Mouse (Mus musculus): ENCODE measurements around the gene Ube2n. TPM values are rescaled to one million over a fixed set of nuclear protein-coding genes. Genes with fewer than 3 reads are reported as not detected.
A peak's percentile ranks its signal among the peaks of the same experiment; 100 is the strongest.

Ube2n gene
- polyA plus RNA-seq, 1 experiment from 2014 or later, result 132 TPM

DNA sequence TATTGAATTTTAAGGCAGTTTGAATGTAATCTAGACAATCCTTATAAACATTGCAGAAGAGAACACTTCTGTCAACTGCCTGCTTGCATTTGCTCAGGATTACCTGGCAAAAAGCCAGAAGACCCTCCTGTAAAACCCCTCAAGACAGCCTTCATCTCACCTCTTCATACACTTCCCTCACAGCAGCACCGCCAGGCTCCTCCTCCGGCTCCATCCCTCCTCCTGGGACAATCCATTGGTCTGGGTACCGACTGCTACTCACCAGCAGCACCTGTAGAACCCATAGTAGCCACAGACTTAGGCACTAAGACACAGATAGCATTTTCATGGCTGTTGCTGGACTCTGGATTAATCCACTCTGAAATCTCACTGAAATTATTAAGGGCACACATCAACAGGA lies 37.4 kb downstream of the Ube2n start:
- ChIA-PET CTCF (interaction anchor here (1.2 to 4.1 kb wide), 4 partner anchors 20 to 339 kb away, joined by 3 to 25 read pairs (median 7); no protein-coding TSS in a partner anchor), POLR2A (interaction anchor here (1.1 kb wide), 1 partner anchor 9 kb away, joined by 3 read pairs; no protein-coding TSS in a partner anchor)
- in situ Hi-C loops (cut with MboI; ENCODE audit: low pct_unique_long_range_greater_than_20kb), result loop anchor here (5.0 to 10.0 kb wide), 2 partner anchors 212 to 340 kb away; no protein-coding TSS in a partner anchor
- ATAC-seq (no peak), DNase-seq (ENCODE audit: low read depth, low spot score) (no peak)
- H3K27me3 ChIP-seq, result no peaks in the 10 kb centered on the region
- TF ChIP-seq CTCF (IDR thresholded peaks at IDR 0.05), result no peak

DNA sequence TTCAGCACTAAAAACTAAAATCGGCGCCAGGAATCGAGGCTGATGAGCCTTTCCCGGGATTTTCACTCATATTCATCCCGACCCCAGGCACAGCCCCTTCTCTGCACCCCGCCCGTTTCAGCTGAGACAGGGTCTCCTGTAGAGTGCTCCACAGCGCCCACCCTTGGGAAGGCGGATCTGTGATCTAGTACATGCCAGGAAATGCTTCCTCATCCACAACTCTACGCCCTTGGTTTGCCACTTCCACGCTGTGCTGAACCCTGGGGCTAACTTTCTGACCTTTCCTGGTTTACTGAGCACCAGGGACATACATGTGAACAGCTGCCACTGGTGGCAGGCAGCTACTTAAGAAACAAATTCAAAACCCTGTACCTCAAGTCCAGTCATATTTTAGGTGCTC lies 40.9 kb downstream of the Ube2n start:
- in situ Hi-C loops (cut with MboI; ENCODE audit: low pct_unique_long_range_greater_than_20kb), result loop anchor here (5.0 to 10.0 kb wide), 2 partner anchors 209 to 476 kb away; no protein-coding TSS in a partner anchor
- no peak for ATAC-seq
- no peak for TF ChIP-seq CTCF (IDR thresholded peaks at IDR 0.05)
- ChIA-PET POLR2A (no interaction called here), CTCF (interaction anchor here (0.7 to 1.1 kb wide), 3 partner anchors 302 to 338 kb away, joined by 3 to 4 read pairs (median 3); no protein-coding TSS in a partner anchor)
- H3K27me3 ChIP-seq, result no peaks in the 10 kb centered on the region
- no peak for DNase-seq (ENCODE audit: low read depth, low spot score)

DNA sequence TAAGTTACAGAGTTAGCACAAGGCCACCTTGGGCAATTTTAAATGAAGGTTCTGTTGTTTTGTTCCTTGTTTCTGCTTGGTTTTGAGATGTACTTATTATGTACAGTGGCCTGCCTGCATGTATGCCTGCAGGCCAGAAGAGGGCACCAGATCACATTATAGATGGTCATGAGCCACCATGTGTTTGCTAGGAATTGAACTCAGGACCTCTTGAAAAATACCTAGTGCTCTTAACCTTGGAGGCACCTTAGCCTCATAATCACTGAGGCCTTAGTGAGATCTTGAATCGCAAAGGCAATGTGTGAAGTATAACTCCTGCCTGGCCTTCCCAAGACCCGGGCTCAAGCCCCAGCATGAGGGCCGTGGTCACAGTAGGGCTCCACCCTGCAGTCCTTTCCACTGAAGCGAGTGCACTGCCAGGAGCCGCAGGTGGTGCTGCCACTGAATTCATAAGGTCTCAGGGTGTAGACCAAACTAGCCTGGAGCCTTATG lies 42.4 kb downstream of the Ube2n start:
- TF ChIP-seq CTCF (IDR thresholded peaks at IDR 0.05), result peak; percentile 84
- in situ Hi-C loops (cut with MboI; ENCODE audit: low pct_unique_long_range_greater_than_20kb), result loop anchor here (5.0 to 10.0 kb wide), 2 partner anchors 207 to 475 kb away; no protein-coding TSS in a partner anchor
- H3K27me3 ChIP-seq, result no peaks in the 10 kb centered on the region
- POLR2A ChIA-PET, result interaction anchor here (1.3 kb wide), 1 partner anchor 13 kb away, joined by 4 read pairs; no protein-coding TSS in a partner anchor
- DNase-seq (ENCODE audit: low read depth, low spot score), result no peak
- CTCF ChIA-PET, result interaction anchor here (1.7 kb wide), 1 partner anchor 334 kb away, joined by 4 read pairs; no protein-coding TSS in a partner anchor
- ATAC-seq, result no peak

DNA sequence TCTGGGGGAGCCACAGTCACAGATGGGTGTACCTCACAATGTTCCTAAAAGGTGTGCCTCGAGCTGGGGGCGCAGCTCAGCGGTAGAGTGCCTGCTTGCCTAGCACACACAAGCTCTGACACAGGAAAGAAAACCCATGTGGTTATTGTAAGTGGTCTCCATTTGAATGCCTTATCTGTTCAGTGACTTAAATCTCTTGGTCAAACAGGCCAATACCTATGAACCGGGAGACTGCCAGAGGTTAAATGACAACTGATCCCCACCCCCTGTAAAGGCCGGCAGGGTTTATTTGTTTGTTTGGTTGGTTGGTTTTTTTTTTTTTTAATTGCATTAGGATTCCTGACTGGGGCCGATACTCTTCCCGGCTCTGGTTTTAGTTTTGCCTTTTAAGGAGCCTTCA lies 44.5 kb downstream of the Ube2n start:
- no peaks in the 10 kb centered on the region for H3K27me3 ChIP-seq
- in situ Hi-C loops (cut with MboI; ENCODE audit: low pct_unique_long_range_greater_than_20kb), result loop anchor here (5.0 to 10.0 kb wide), 2 partner anchors 205 to 473 kb away; no protein-coding TSS in a partner anchor
- DNase-seq (ENCODE audit: low read depth, low spot score), result no peak
- no peak for ATAC-seq
- ChIA-PET POLR2A (interaction anchor here (0.7 kb wide), 1 partner anchor 460 kb away, joined by 4 read pairs; no protein-coding TSS in a partner anchor), CTCF (interaction anchor here (1.0 to 1.6 kb wide), 3 partner anchors 14 to 299 kb away, joined by 3 to 5 read pairs (median 5); no protein-coding TSS in a partner anchor)
- no peak for TF ChIP-seq CTCF (IDR thresholded peaks at IDR 0.05)

DNA sequence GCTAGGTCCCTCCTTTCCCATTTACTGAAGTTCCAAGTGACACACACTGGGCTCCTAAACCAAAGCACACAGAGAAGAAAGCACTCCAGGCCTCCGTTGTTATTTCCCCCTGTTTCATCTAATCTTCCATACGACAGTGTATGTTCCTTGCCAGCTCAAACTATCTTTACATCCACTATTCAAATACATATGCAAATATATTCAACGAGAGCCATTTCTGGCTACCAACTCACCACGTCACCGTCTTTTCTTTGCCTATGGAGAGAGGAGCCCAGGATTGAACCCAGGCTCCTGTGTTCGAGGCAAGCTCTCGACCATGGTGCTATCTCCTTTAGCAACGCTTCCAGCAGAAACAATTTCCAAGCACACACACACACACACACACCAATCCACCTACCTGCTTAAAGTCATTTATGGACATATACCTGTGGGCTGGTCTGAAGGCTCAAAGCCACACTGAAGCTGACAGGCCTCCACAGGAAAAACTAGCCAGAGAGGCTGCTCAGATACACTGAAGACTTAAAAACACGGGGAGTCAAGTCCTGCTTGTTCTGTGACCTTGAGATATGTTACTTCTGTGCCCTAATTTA lies 45.5 kb downstream of the Ube2n start:
- H3K27me3 ChIP-seq, result no peaks in the 10 kb centered on the region
- ChIA-PET POLR2A (no interaction called here), CTCF (interaction anchor here (1.3 kb wide), 1 partner anchor 299 kb away, joined by 4 read pairs; no protein-coding TSS in a partner anchor)
- in situ Hi-C loops (cut with MboI; ENCODE audit: low pct_unique_long_range_greater_than_20kb), result loop anchor here (10.0 kb wide), 1 partner anchor 164 kb away; no protein-coding TSS in a partner anchor
- TF ChIP-seq CTCF (IDR thresholded peaks at IDR 0.05), result no peak
- DNase-seq (ENCODE audit: low read depth, low spot score) (no peak), ATAC-seq (no peak)

DNA sequence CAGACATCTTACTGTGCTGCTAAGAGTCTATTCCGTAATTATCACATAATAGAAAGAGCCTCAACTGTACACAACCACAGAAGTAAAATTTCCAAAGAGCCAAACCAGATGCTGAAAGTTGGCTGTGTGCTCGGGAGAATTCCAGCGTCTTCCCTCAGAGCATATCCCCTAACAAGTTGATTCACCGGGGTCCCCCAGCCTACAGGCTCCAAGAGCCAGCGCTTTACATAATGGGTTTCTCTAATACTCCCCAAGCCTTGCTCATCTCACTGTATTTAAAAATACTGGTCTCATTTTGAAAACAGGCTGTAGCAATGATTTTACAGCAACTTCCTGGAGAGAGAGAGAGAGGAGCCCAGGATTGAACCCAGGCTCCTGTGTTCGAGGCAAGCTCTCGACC lies 46.7 kb downstream of the Ube2n start:
- ATAC-seq (no peak), DNase-seq (ENCODE audit: low read depth, low spot score) (no peak)
- CTCF ChIA-PET, result interaction anchor here (0.8 to 1.4 kb wide), 2 partner anchors 234 to 297 kb away, joined by 3 to 7 read pairs; no protein-coding TSS in a partner anchor
- POLR2A ChIA-PET, result no interaction called here
- TF ChIP-seq CTCF (IDR thresholded peaks at IDR 0.05), result no peak
- in situ Hi-C loops (cut with MboI; ENCODE audit: low pct_unique_long_range_greater_than_20kb), result loop anchor here (10.0 kb wide), 1 partner anchor 163 kb away; no protein-coding TSS in a partner anchor
- no peaks in the 10 kb centered on the region for H3K27me3 ChIP-seq

DNA sequence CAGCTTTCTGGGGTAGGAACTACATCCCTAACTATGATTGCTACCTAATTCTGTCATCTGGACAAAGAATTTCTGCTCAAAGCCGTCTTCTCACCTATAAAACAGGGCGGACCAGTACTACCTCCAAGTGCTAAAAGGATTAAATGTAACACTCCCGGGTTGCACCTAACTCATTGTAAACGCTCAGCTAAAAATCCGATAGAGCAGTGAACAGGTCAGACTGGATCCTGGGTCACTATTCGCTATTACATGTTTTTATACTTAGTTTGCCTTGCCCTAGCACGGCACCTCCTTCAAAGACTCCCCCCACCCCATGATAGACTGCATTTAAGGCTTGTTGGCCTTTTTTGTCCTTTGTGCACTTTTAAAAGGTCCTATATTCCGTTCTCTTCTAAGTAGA lies 47.5 kb downstream of the Ube2n start:
- CTCF ChIA-PET, result interaction anchor here (1.4 kb wide), 1 partner anchor 296 kb away, joined by 7 read pairs; no protein-coding TSS in a partner anchor
- no peaks in the 10 kb centered on the region for H3K27me3 ChIP-seq
- POLR2A ChIA-PET, result interaction anchor here (1.7 kb wide), 1 partner anchor 92 kb away, joined by 5 read pairs; no protein-coding TSS in a partner anchor
- in situ Hi-C loops (cut with MboI; ENCODE audit: low pct_unique_long_range_greater_than_20kb), result loop anchor here (10.0 kb wide), 1 partner anchor 162 kb away; no protein-coding TSS in a partner anchor
- no peak for DNase-seq (ENCODE audit: low read depth, low spot score)
- ATAC-seq, result no peak
- no peak for TF ChIP-seq CTCF (IDR thresholded peaks at IDR 0.05)

DNA sequence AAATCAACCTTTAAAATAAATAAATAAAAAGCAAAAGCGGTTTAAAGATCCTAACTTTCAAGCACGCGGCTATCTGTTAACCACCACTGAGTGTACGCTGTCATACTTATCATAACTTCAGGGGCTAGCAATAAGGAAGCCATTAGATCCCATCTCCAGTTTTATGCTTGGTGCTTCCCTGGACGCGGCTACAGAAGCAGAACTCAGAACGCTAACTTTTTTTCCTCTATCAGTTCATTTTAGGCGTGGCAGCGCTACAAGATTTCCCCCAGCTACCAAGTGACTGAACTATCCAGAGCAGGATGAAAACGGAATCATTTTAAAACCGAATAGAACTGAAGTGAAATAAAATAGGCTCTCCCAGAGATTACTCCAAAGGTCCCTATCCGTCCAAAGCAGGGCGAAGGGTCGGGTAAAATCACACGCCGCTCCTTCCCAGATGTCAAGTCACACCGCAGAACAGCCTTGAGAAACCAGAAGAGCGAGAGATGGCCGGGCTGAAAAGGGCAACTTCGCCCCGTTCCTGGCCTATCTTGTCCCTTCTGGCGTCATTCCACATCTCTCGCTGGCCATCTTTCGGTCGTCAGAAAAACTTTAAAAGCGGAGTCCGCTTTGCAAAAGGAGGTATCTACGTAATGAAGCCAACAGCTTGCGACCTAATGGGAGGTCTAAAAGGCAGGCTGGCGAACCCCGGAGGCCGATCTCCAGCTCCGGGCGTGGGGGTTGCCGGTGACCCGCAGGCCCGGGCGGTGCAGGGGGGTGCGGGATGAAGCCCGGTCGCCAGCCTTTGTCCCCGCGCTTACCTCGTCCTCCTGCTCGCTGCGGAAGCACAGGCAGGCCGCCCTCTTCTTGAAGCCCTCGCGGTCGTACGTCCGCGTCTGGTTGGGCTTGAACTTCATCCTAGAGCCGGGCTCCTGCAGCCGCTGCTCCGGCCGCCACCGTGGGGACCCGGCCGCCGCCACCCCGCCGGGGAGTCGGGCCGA lies 48.2 kb downstream of the Ube2n start:
- CTCF ChIA-PET, result interaction anchor here (1.4 kb wide), 1 partner anchor 295 kb away, joined by 7 read pairs; no protein-coding TSS in a partner anchor
- ATAC-seq (peak; percentile 15), DNase-seq (ENCODE audit: low read depth, low spot score) (no peak)
- in situ Hi-C loops (cut with MboI; ENCODE audit: low pct_unique_long_range_greater_than_20kb), result loop anchor here (10.0 kb wide), 1 partner anchor 162 kb away; no protein-coding TSS in a partner anchor
- POLR2A ChIA-PET, result interaction anchor here (1.0 to 1.7 kb wide), 3 partner anchors 66 to 299 kb away, joined by 3 to 5 read pairs (median 4); no protein-coding TSS in a partner anchor
- H3K27me3 ChIP-seq, result no peaks in the 10 kb centered on the region
- TF ChIP-seq CTCF (IDR thresholded peaks at IDR 0.05), result no peak
